Mouse (Mus musculus) stomach, embryonic 14.5 days (tissue): ENCODE measurements around the gene Rad51b. TPM values are rescaled to one million over a fixed set of nuclear protein-coding genes. Genes with fewer than 3 reads are reported as not detected.

Source experiments
- ATAC-seq: fragments of 200-750 bp; cut with Nextera tagmentation; 2 replicates; pipeline ENCODE4 v1.8.0; 2017; ENCODE audit warnings: low read depth, moderate TSS enrichment; ENCODE audit not compliant: insufficient number of reproducible peaks, insufficient read depth, low FRiP score
- H3K27ac ChIP-seq: fragments of 300-500 bp; sonication (generic); 2 replicates; pipeline ENCODE4 v1.5.1; 2014; ENCODE audit warnings: mild to moderate bottlenecking, low read length, moderate library complexity, mixed read lengths
- H3K27me3 ChIP-seq: fragments of 300-500 bp; sonication (generic); 2 replicates; pipeline ENCODE4 v1.6.1; 2014; ENCODE audit warnings: low read length, control low read depth, mixed read lengths; ENCODE audit not compliant: control insufficient read depth, insufficient read depth
- H3K36me3 ChIP-seq: fragments of 300-500 bp; sonication (generic); 2 replicates; pipeline ENCODE4 v1.6.1; 2014; ENCODE audit warnings: mild to moderate bottlenecking, control low read depth, low read length, moderate library complexity, mixed read lengths; ENCODE audit not compliant: control insufficient read depth, insufficient read depth
- H3K4me1 ChIP-seq: fragments of 300-500 bp; sonication (generic); 2 replicates; pipeline ENCODE4 v1.6.1; 2014; ENCODE audit warnings: low read length, control low read depth, mixed read lengths; ENCODE audit not compliant: control insufficient read depth, insufficient read depth
- H3K4me2 ChIP-seq: fragments of 300-500 bp; sonication (generic); replicated peaks from 2 replicates; pipeline ENCODE4 v1.6.1; 2014; ENCODE audit warnings: low read depth, low read length, control low read depth
- H3K4me3 ChIP-seq: fragments of 300-500 bp; sonication (generic); 2 replicates; pipeline ENCODE4 v1.5.1; 2014; ENCODE audit warnings: low read depth, low read length, control low read depth
- H3K9ac ChIP-seq: fragments of 300-500 bp; sonication (generic); replicated peaks from 2 replicates; pipeline ENCODE4 v1.6.1; 2014; ENCODE audit warnings: low read depth, mild to moderate bottlenecking, control low read depth, low read length, moderate library complexity, mixed read lengths
- H3K9me3 ChIP-seq: fragments of 300-500 bp; sonication (generic); 2 replicates; pipeline ENCODE4 v1.6.1; 2016; ENCODE audit warnings: low read depth, low read length, control low read depth; ENCODE audit not compliant: control insufficient read depth
- WGBS: fragments of 180-500 bp; shearing (Covaris S2); extraction: QIAGEN DNeasy Blood & Tissue Kit; methylation state at CpG from one replicate; pipeline ENCODE4 v1.1.7; 2014; 5-methylcytosine and 5-hydroxymethylcytosine counted together
- polyA plus RNA-seq: library from polyadenylated mRNA; unstranded; fragments of >200 nt; fragmentation: Nextera tagmentation; extraction: Ambion mirVana; gene quantifications from 2 replicates; pipeline ENCODE4 v1.2.1, GENCODE M21; 2014

Gene Rad51b
- polyA plus RNA-seq, 1 experiment from 2014 or later = 8.4 TPM

- Histone ChIP-seq H3K27ac (no peak overlapping the region), H3K4me3 (no peak overlapping the region), H3K4me1 (peaks cover 19% of the 10 kb centered on the region; the same call in 1 of the 2 replicates), H3K36me3 (no peaks in the 10 kb centered on the region), H3K9me3 (no peaks in the 10 kb centered on the region), H3K4me2 (no peak overlapping the region), H3K27me3 (no peaks in the 10 kb centered on the region), H3K9ac (no peak overlapping the region)
- 70% methylated on average over 8 of the region's 8 CpGs for WGBS
- ATAC-seq = no peak
Observed at GRCm38 (mm10) chr12:79436035-79436434, 139.0 kb downstream of the Rad51b start.

GRCm38 (mm10) chr12:79436892-79437291 lies 139.8 kb downstream of the Rad51b start:
- ATAC-seq = no peak
- Histone ChIP-seq H3K27me3 (no peaks in the 10 kb centered on the region), H3K4me3 (no peak overlapping the region), H3K9ac (no peak overlapping the region), H3K4me2 (no peak overlapping the region), H3K4me1 (peaks cover 25% of the 10 kb centered on the region; the same call in 1 of the 2 replicates), H3K27ac (no peak overlapping the region), H3K36me3 (no peaks in the 10 kb centered on the region), H3K9me3 (no peaks in the 10 kb centered on the region)
- WGBS = 71% methylated on average over 4 of the region's 4 CpGs

- H3K9ac ChIP-seq = no peak overlapping the region
- H3K27ac ChIP-seq = no peak overlapping the region
- no peaks in the 10 kb centered on the region for H3K27me3 ChIP-seq
- H3K9me3 ChIP-seq = no peaks in the 10 kb centered on the region
- WGBS = 73% methylated on average over 3 of the region's 3 CpGs
- H3K36me3 ChIP-seq = no peaks in the 10 kb centered on the region
- no peak overlapping the region for H3K4me2 ChIP-seq
- H3K4me1 ChIP-seq = peaks cover 32% of the 10 kb centered on the region
- H3K4me3 ChIP-seq = no peak overlapping the region
- ATAC-seq = no peak
Observed at GRCm38 (mm10) chr12:79437572-79437971, 140.5 kb downstream of the Rad51b start.

- ATAC-seq = no peak
- 79% methylated on average over 6 of the region's 6 CpGs for WGBS
- H3K27ac ChIP-seq = no peak overlapping the region; the same call in 1 of the 2 replicates
Observed at GRCm38 (mm10) chr12:79439961-79440360, 142.9 kb downstream of the Rad51b start.

GRCm38 (mm10) chr12:79441210-79442005 lies 144.3 kb downstream of the Rad51b start:
- H3K4me1 ChIP-seq = peaks cover 23% of the 10 kb centered on the region
- peak overlapping the region; percentile 79 for H3K27ac ChIP-seq
- H3K36me3 ChIP-seq = no peaks in the 10 kb centered on the region
- no peaks in the 10 kb centered on the region for H3K27me3 ChIP-seq
- no peak overlapping the region for H3K9ac ChIP-seq
- 14% methylated on average over 12 of the region's 12 CpGs for WGBS
- H3K9me3 ChIP-seq = no peaks in the 10 kb centered on the region
- no peak overlapping the region for H3K4me2 ChIP-seq
- H3K4me3 ChIP-seq = no peak overlapping the region
- ATAC-seq = no peak; the same call in 1 of the 2 replicates

More at GRCm38 (mm10) chr12:79439961-79440360, 142.9 kb downstream of the Rad51b start:
- peaks cover 23% of the 10 kb centered on the region for H3K4me1 ChIP-seq
- no peak overlapping the region for H3K4me3 ChIP-seq
- H3K9me3 ChIP-seq = no peaks in the 10 kb centered on the region
- H3K9ac ChIP-seq = no peak overlapping the region
- no peaks in the 10 kb centered on the region for H3K27me3 ChIP-seq
- no peak overlapping the region for H3K4me2 ChIP-seq
- no peaks in the 10 kb centered on the region for H3K36me3 ChIP-seq

GRCm38 (mm10) chr12:79442126-79442525 lies 145.0 kb downstream of the Rad51b start:
- peak overlapping the region; percentile 79; the same call in 1 of the 2 replicates for H3K27ac ChIP-seq
- H3K9ac ChIP-seq = no peak overlapping the region
- 29% methylated on average over 7 of the region's 7 CpGs for WGBS
- no peak overlapping the region for H3K4me3 ChIP-seq
- ATAC-seq = no peak
- no peaks in the 10 kb centered on the region for H3K27me3 ChIP-seq
- no peak overlapping the region for H3K4me2 ChIP-seq
- no peaks in the 10 kb centered on the region for H3K9me3 ChIP-seq
- peaks cover 23% of the 10 kb centered on the region for H3K4me1 ChIP-seq
- no peaks in the 10 kb centered on the region for H3K36me3 ChIP-seq

DNA sequence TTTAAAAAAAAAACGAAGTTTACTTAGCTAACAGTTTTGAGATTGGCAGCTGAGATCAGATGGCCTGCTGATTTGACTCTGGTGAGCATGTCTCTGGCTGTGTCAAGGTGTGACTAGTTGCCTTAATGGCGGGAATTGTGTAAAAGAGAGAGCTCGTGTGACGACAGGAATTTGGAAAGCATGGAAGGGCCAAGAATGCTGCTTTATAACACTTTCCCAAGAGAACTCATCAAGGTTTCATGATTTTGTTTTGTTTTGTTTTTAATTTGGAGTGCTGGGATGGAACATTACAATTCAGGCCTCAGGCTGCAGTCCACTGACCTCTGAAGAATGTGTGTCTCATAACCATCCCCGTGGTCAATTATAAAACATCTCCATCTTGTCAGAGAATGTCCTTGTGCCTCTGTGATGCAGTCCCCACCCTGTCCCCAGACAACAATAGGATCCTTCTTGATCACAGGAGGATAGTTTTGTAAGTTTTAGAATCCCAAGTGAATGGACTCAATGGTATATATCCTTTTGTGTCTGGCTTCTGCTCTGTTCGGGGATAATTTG lies 145.8 kb downstream of the Rad51b start:
- no peak overlapping the region for H3K27ac ChIP-seq
- no peaks in the 10 kb centered on the region for H3K36me3 ChIP-seq
- no peaks in the 10 kb centered on the region for H3K27me3 ChIP-seq
- WGBS = 61% methylated on average over 6 of the region's 6 CpGs
- H3K9ac ChIP-seq = no peak overlapping the region
- H3K4me3 ChIP-seq = no peak overlapping the region
- H3K4me1 ChIP-seq = peaks cover 20% of the 10 kb centered on the region
- no peak for ATAC-seq
- no peaks in the 10 kb centered on the region for H3K9me3 ChIP-seq
- no peak overlapping the region for H3K4me2 ChIP-seq

- Histone ChIP-seq H3K27ac (no peak overlapping the region), H3K4me3 (no peak overlapping the region), H3K36me3 (no peaks in the 10 kb centered on the region), H3K27me3 (no peaks in the 10 kb centered on the region), H3K9me3 (no peaks in the 10 kb centered on the region), H3K4me2 (no peak overlapping the region), H3K4me1 (peaks cover 20% of the 10 kb centered on the region), H3K9ac (no peak overlapping the region)
- ATAC-seq = no peak
- WGBS = 59% methylated on average over 2 of the region's 2 CpGs
Observed at GRCm38 (mm10) chr12:79444646-79445045, 147.6 kb downstream of the Rad51b start.
